Mouse (Mus musculus) liver, adult (tissue): ENCODE results near the gene Rnase10.

ENCODE experiments used
- GATA4 ChIP-seq: IDR thresholded peaks from 2 replicates; pipeline ENCODE4 v1.6.1; 2014; ENCODE audit warnings: mild to moderate bottlenecking, low read length; ENCODE audit not compliant: insufficient replicate concordance

The Rnase10 gene

DNA sequence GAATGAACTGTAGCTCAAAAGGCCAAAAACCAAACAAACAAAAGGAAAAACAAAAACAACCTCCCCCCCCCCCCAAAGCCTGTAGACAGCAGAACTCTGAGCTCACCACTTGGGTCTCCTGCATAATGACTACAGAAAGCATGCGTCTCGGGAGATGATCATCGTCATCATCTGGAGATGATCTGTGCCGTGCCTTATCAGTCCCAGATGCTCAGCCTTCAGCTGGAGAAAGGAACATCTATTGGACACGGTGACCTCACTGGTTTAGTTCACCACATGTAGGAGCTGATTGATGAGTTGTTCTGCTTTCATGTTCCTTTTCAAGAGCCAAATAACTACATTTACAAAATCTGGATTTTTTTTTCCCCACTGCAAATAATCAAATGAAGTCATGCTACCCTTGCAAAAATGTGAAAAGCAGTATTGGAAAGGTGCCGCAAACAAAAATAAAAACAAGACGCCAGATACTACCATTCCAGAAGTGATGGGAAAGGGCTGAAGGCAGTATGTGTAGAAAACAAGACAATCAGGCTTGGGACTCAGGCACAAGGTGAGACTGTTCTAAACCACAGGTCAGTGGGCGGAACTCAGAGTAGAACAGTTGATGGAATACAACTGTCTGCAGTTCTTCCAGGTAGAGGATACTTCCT is at the start of gene Rnase10:
TSS of gene Rnase10 (plus strand) at position 600 of the 650 bp plus-strand sequence.
- no peak for TF ChIP-seq GATA4

DNA sequence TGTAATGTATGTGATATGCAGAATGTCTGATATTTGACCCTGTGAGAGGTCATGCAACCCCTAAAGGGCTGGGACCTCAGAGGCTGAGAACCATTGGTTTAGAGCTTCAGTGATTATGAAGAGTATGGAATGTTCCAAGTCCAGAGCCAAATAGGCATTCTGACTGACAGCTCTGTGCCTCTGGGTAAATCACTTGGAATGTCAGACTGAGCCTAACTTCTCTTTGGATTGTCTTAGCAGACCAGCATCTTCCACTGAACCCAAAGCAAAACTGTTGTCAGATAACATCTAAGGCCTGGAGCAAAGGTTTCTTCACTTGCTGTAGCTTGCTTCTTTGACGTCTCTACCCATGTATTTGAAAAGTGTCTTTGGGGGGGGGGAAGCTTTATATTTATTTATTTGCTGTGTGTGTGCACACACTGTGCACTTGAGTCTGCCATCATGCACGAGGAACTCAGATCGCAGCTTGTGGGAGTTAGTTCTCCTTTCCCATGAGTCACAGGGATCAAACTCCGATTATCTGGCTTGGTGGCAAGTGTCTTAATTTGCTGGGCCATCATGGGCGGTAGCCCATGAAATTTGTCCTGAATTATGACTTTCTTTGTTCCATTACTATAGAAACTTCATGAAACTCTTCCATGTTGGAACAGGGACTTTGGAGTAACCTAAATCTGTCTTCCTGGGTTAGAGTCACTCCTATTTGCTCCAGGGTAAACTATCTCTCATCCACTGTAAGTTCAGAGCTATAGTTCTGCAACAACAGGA is 39.2 kb upstream of the Rnase10 start:
- no peak for TF ChIP-seq GATA4

DNA sequence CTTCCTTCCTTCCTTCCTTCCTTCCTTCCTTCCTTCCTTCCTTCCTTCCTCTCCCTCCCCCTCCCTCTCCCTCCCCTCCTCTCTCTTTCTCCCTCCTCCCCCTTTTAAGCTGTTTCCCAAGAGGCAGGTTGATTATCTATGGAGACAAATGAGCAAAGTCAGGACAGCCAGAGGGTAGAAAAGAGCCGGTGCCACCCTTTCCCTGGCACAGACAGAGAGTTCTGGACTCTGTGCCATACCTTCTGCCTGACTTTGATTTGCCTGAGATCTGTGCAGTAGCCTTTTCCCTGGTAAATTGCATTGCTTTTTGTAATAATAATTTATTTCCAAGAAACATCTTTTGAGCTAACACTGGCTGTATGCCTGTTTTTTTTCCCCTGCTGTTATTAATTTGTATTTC is 38.5 kb upstream of the Rnase10 start:
- no peak for TF ChIP-seq GATA4

DNA sequence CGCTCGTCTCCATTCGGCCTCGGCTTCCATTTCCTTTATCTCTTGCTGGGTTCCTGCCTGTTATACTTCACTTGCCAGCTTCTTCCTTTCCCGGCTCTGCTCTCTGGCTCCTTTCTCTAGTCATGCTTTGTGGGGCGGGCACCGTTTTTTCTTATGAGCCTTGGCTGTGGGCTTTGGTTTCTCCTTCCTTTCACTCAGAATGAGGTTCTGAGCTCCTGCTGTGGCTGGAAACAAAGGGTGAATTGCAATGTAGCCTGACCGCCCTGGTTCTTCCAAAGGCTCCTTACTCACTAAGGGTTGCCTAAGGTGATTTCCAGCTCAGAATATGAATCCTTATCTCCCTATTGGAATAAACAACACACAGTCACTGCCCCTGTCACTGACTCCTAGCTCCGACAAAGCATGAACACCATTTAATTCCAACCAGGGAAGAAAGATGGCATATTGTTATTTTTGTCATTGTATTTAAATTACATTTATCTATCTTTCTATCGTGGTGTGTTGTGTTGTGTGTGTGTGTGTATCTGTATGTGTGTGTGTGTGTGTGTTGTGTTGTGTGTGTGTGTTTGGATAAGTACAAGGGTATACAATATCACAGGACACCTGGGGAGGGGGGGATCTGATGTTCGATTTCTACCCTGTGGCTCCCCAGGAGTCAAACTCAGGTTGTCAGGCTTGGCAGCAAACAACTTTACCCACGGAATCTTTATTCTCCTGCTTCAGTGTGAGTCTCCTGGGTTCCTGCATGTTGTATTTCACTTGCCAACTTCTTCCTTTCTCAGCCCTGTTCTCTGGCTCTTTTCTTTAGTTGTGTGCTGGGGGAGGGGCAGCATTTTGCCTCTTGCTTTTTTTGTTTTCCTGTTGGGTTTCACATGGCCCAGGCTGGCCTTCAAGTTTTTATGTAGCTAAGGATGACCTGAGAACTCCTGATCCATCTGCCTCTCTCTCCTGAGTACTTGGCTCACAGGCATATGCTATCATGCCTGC is 37.7 kb upstream of the Rnase10 start:
- no peak for TF ChIP-seq GATA4

DNA sequence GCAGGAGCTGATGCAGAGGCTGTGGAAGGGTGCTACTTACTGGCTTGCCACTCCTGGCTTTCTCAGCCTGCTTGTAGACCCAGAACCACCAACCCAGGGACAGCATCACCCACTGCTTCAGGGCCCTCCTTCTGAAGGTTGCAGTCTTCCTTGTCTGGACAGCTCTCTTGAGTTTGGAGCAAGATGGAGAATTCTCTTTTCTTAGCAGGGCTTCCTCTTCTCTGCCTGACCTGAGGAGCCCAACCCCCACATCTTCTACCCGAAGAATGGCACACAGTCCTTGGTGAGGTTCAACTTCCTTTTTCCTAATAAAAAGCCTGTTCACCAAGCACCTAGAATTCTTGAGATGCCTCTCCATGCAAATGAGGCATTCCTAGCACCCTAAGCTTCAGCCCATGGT is 36.7 kb upstream of the Rnase10 start:
- no peak for TF ChIP-seq GATA4

DNA sequence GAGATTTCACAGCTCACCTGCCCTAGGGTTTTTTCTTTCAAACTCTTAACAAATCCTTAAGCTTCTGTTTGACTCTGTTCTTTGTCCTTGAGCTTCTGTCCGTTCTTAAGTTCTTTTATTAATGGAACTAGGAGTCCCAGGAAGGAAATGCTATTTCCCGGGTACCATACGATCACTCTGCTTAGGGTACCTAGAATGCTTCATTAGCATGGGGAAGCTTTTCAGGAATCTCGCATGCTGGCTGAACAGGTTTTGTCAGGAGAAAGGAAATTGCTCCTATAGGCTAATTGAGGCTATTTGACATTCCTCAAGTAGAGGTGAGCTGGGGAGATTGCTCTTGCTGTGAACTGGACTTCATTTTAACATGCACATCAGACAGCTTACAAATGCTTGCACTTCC is 33.9 kb upstream of the Rnase10 start:
- no peak for TF ChIP-seq GATA4

DNA sequence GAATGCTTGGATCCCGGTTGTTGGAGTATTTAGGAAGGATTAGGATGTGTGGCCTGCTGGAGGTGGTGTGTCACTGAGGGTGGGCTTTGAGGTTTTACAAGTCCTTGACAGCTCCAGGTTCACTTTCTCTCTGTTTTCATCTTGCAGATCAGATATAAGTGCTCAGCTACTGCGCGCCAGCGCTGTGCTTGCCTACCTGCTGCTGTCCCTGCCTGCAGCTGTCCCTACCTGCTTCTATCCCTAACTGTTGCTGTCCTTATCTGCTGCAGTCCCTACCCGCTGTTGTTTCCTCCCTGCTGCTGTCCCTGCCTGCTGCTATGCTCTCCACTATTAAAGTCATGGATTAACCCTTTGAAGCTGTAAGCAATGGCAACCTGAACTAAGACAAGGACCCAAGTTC is 32.5 kb upstream of the Rnase10 start:
- TF ChIP-seq GATA4, result no peak

DNA sequence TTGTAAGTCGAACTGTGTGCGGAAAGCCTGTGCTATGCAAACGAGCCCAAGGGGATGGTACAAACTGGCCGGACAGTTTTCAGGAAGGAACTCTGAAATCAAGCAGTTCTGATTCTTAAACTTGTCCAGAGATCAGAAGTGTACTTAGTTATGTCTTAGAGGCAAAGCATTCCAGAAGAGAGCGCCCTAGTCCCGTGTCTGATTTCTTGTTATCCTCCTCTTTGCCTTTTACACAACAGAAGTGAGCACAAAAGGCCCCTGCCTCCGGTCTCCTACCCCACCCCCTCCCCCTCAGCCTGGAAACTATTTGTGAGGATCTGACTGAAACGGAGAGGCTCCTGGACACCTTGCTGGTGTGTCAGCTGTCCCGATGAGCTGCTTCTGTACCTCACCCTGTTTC is 30.9 kb upstream of the Rnase10 start:
- TF ChIP-seq GATA4, result no peak

DNA sequence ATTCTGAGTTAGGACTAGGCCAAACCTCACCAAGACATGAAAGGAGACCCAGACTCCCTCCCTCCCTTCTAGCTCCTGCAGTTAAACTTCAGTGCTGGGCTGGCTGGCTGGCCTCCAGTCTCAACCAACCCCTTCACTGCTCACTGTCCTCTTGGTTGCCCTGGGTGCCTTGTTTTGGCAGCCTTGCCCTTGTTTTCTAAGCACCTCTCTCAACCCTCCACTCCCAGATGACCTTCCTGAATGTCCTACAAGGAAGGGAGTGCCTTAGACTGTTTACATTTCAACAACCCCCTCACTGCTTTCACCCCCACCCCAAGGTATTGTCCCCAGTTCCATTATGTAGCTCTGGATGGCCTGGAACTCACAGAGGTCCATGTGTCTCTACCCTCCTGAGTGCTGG is 27.9 kb upstream of the Rnase10 start:
- TF ChIP-seq GATA4, result no peak

DNA sequence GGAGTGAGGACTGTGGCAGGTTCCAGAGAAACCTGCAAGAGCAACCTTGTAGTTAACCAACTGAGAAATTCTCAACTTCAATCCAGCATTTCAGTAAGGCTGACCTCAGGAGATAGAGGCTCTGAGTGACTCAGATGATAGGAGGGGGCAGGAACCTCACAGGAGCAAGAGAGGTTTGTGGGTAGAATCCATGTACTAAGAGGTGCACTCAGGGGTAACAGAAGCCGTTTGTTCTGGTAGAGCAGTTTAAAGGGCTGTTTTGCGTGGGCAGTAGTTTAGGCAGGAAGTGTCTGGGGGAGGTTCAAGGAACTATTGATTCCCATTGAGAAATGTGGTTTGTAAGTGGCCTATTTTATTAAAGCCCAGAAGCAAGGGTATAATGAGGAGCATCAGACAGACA is 26.3 kb upstream of the Rnase10 start:
- TF ChIP-seq GATA4, result no peak

DNA sequence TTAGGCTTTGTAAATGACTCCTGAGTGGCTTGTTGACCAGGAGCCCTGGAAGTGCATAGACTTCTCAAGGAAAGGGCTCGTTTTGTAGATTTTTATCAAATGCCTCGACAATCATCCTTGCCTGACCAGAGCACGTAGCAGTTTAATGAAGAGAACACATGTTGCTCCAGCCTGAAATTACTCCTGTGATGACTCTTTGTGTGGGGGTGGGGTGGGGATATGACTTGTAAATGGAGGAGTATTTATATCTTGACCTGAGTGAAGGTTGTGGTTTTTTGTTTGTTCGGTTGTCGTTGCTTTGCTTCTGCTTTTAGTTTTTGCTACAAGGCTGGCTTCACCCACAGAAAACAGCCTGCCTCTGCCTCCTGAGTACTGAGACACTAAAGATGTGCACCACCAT is 25.7 kb upstream of the Rnase10 start:
- TF ChIP-seq GATA4, result no peak

DNA sequence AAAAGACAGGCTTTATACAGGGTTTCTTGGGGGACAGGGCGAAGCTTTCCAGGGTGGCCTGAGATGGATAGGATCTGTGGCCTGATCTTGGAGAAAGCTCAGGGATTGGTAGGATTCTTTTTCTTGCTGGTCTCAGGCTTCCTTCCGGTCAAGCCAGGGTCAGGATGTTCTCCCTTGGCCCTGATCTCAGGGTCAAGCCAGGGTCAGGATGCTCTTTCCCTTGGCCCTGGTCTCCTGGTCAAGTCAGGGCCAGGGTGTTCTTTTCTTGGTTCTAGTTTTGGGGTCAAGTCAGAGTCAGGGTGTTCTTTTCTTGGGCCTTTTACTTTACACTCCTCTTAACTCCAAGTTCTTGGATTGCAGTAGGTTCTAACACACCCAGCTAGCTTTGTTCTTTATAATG is 19.9 kb upstream of the Rnase10 start:
- TF ChIP-seq GATA4, result peak; percentile 61; the same call in 1 of the 2 replicates

DNA sequence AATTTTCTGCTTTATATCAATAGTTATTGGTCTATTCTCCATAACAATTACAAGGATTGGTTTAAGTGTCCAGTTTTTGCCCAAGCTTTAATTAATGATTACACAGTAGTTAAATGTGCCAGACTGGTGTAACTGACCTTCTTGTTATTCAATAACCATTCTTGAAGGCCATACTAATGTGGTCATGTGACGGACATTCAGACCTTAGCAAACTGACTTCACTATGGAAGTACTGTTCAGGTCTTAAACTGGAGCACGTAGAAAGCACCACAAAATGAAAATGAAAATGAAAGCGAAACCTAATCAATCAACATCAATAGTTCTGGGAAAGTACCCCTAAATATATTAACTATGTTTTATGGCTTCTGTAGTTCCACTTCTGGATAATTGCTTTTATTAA is 16.5 kb upstream of the Rnase10 start:
- no peak for TF ChIP-seq GATA4

DNA sequence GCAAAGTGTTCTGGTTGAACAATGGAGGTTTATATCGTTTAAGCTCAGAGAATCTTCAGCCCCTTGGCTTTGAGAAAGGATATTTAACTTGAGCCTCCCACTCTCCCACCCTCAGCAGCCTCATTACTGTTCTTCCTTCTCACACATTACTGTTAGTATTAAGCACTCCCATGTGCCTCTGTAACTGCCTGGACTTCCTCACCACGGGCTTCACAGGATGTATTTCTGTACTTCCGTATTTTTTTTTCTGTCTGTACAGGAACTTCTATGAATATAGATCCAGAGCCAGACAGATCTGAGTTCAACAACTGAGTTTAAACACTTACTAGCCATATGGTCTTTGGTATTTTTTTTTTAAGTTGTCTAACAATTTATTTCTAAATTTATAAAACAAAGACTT is 10.5 kb upstream of the Rnase10 start:
- no peak for TF ChIP-seq GATA4

DNA sequence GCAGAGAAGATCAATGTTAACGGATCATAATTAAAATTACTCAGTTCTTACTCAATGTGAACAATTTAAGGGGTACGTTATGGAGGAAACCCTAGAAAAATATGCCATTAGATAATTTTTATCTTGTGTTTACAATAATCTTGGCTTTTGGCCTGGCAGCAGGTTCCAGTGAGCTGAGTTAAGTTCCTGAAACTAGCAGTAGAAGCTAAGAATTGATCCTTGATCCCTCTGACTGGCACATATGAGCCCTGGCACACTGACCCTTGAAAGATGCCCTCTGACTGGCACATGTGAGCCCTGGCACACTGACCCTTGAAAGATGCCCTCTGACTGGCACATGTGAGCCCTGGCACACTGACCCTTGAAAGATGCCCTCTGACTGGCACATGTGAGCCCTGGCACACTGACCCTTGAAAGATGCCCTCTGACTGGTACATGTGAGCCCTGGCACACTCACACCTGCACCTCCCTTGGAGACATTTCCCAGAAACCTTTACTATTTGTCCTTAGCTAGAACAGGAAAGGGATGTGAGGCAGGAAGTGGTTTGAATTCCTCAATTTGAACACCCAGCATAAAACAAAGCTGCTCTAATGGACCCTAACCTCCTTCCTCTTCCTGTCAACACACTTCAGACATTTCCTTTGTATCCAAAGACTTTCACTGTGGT is 9.4 kb upstream of the Rnase10 start:
- TF ChIP-seq GATA4, result peak; percentile 49; the same call in 1 of the 2 replicates
